Mouse (Mus musculus): Measurements from ENCODE around the gene Btnl10. TPM values are rescaled to one million over a fixed set of nuclear protein-coding genes. Genes with fewer than 3 reads are reported as not detected.

Gene Btnl10
- total RNA-seq, 1 experiment from 2014 or later, result not detected

GRCm38 (mm10) chr11:58954420-58955142 is 36.9 kb downstream of the Btnl10 start, which contains the start of the genes Hist3h2a and Trim17:
TSS of gene Hist3h2a (plus strand) at chr11:58954685.
TSS of gene Trim17 (plus strand) at chr11:58954685.
- peak; percentile 85 for ATAC-seq (replicated peaks; ENCODE audit: insufficient number of reproducible peaks, low FRiP score, low TSS enrichment, poor library complexity, severe bottlenecking)

DNA sequence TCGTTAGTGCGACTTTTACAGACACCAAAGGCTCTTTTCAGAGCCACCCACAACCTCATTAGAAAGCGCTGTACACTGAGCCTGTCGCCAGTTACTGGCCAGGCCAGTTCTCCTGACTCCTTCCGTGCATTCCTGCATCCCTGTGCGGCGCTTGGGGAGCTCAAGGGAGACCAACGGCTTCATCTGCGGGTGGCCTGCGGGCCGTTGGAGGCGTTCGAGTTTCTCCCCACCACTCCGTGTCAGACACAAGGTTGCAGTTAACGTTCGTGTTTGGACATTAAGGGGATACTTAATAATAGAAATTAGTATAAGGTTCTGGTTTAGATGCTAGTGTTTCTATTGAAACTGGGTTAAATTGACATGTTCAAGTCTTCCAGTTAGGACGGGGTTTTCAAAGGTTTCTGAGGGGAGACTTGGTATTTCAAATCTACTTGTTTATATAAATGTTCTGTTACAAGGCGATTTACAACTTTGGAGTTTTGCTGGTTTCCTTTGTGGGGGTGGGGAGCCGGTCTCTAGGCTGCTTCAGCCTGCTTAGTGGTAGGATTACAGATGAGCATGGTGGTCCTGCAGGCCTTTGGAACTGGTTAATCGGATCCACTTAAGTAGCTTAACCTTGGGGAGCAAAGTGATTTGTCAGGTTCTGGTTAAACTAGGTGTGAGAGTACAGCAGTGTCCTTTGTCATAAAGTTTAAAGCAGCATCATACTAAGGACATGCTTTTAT is 37.6 kb downstream of the Btnl10 start:
- 0 out of 2 replicates have a peak, but pooled peaks have one; percentile 14 for ATAC-seq (replicated peaks; ENCODE audit: insufficient number of reproducible peaks, low FRiP score, low TSS enrichment, poor library complexity, severe bottlenecking)

DNA sequence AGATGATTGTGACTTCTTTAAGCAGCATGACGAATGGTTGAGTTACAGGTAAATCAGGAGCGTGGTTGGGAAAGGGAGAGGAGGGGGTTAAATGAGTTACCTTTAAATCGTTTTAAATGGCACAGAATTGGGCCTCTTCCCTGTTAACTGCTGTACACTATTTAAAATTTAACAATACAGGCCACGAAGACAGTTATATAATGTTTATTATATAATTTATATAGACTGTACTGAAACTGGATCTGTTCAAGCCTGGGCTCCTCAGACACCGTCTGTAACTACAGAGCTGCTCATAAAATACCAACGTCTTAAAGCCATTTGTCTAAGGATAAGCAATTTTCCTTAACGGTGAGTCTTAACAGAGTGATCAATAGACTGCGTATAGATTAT is 38.2 kb downstream of the Btnl10 start:
- no peak for ATAC-seq (replicated peaks; ENCODE audit: insufficient number of reproducible peaks, low FRiP score, low TSS enrichment, poor library complexity, severe bottlenecking)

- no peak for ATAC-seq (replicated peaks; ENCODE audit: insufficient number of reproducible peaks, low FRiP score, low TSS enrichment, poor library complexity, severe bottlenecking)
Measured at GRCm38 (mm10) chr11:58957226-58957914, 39.7 kb downstream of the Btnl10 start.

GRCm38 (mm10) chr11:58958536-58958935 is 40.8 kb downstream of the Btnl10 start:
- ATAC-seq (replicated peaks; ENCODE audit: insufficient number of reproducible peaks, low FRiP score, low TSS enrichment, poor library complexity, severe bottlenecking), result no peak

- ATAC-seq (replicated peaks; ENCODE audit: insufficient number of reproducible peaks, low FRiP score, low TSS enrichment, poor library complexity, severe bottlenecking), result peak; percentile 21; the same call in 1 of the 2 replicates
Measured at GRCm38 (mm10) chr11:58959186-58959825, 41.6 kb downstream of the Btnl10 start.

DNA sequence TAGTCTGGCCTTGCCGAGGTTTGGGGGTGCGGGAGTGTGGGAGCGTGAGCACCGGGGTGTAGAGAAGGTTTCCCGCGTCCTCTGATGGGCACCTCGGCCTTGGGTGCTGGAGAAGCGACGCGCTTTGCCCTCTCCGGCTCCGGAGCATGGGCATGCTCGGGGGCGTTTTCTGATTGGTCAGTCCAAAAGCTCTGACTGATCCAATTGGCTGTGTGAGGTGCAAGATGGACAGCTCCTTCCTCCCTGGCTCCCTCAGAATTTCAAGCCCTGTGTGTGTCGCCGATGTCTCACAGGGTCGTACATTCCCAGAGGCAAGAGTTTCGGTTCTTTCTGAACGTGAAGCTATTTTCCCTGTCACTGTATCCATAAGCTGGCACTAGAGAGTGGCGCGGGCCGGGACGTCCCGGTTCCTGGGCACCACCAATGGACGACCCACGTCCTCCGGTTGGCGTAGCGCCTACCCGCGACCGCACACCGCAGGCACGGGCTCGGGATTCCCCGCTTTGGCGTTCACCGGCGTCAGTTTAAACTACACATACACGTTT is 42.3 kb downstream of the Btnl10 start:
- ATAC-seq (replicated peaks; ENCODE audit: insufficient number of reproducible peaks, low FRiP score, low TSS enrichment, poor library complexity, severe bottlenecking), result peak; percentile 82

- ATAC-seq (replicated peaks; ENCODE audit: insufficient number of reproducible peaks, low FRiP score, low TSS enrichment, poor library complexity, severe bottlenecking), result no peak
Measured at GRCm38 (mm10) chr11:58961364-58962177, 43.9 kb downstream of the Btnl10 start.

DNA sequence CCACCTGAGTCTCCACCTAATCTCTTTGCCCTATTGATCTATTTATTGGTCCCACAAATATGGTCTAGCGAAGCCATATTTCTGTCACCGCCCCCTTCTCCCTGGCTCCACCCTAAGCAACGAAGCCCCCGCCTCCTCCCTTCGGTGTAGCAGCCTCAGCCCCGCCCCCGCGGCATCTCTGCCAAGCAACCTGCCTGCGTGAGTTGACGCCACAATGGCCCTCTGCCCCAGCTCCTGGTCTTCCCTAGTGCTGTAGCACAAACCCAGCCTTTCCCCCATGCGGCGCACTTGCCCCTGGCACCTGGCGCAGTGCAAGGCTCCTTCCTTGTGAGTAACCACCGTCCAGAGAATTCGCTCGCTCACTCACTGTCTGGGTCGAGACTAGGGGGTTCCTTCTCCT is 45.8 kb downstream of the Btnl10 start:
- ATAC-seq (replicated peaks; ENCODE audit: insufficient number of reproducible peaks, low FRiP score, low TSS enrichment, poor library complexity, severe bottlenecking), result no peak

DNA sequence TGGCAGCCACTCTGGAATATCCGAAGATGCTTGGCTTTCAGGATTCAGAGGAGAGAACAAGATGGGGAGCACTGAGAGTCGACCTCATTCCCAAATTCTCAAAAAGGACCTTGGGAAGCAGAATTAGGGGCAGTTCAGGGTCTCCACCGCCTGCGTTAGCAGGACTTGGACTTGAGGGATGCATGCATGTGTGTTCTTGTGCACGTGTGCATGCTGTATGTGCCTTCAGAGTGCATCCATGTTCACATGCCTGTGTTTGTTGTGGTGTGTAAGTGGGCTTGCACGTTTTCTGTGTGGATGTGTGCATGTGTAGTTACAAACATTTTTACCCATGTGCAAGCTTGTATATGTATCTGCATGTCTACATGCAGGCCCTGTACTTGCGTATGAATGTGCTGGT is 46.5 kb downstream of the Btnl10 start:
- ATAC-seq (replicated peaks; ENCODE audit: insufficient number of reproducible peaks, low FRiP score, low TSS enrichment, poor library complexity, severe bottlenecking), result no peak

GRCm38 (mm10) chr11:58965001-58965760 is 47.5 kb downstream of the Btnl10 start:
- no peak for ATAC-seq (replicated peaks; ENCODE audit: insufficient number of reproducible peaks, low FRiP score, low TSS enrichment, poor library complexity, severe bottlenecking)

DNA sequence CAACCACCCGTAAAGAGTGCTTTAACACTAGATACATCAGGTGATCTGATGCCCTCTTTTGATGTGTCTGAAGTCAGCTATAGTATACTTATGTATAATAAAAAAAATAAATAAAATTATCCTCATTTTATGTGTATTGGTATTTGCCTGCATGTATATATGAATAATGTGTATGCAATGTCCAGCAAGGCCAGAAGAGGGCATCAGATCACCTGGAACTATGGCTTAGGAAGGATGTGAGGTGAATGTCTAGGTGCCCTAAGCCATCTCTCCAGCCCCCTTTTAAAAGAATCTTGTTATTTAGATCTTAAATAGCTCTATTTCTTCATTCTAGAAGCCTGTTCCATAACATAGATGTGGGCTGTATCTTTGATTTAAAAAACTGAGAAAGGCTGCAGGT is 49.6 kb downstream of the Btnl10 start:
- no peak for ATAC-seq (replicated peaks; ENCODE audit: insufficient number of reproducible peaks, low FRiP score, low TSS enrichment, poor library complexity, severe bottlenecking)

GRCm38 (mm10) chr11:58968551-58968950 is 50.8 kb downstream of the Btnl10 start:
- 0 out of 2 replicates have a peak, but pooled peaks have one; percentile 11 for ATAC-seq (replicated peaks; ENCODE audit: insufficient number of reproducible peaks, low FRiP score, low TSS enrichment, poor library complexity, severe bottlenecking)

DNA sequence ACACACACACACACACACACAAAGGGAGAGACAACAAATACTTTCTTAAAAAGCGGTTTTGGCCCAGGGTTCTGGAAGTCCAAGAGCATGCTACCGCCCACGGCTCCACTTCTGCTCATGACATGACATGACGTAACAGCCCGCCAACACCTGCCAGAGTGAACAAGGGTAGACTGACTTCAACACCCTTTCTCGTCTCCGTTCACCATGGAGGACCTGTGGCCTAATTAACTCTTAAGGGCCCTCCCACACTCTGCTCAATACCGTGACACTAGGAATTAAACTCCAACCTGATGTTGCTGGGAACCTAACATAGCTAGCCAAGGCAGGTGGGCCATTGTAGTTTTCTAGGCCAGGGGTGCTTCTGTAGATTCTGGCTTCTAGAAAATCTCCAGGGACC is 51.3 kb downstream of the Btnl10 start:
- no peak for ATAC-seq (replicated peaks; ENCODE audit: insufficient number of reproducible peaks, low FRiP score, low TSS enrichment, poor library complexity, severe bottlenecking)

GRCm38 (mm10) chr11:58969659-58970058 is 52.0 kb downstream of the Btnl10 start:
- no peak for ATAC-seq (replicated peaks; ENCODE audit: insufficient number of reproducible peaks, low FRiP score, low TSS enrichment, poor library complexity, severe bottlenecking)

DNA sequence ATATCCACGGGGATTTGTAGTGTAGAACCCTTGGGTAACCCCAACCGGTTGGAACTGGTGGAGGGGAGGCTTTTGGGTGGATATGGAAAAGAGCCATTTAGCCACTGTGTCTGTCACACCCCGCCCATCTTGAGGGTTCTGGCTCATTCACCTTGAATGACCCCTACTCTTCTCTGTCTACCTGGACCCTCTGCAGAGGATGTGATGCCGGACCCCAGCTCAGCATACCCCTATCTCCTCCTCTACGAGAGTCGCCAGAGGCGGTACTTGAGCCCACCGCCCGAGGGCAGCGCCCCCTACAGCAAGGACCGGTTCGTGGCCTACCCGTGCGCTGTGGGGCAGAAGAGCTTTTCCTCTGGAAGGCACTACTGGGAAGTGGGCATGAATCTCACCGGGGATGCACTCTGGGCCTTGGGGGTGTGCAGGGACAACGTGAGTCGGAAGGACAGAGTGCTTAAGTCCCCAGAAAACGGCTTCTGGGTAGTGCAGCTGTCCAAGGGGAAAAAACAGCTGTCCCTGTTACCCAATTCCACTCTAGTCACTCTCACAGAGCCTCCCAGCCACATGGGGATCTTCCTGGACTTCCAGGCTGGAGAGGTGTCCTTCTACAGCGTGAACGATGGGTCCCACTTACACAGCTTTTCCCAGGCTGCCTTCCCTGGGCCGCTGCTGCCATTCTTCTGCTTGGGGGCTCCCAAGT is 53.3 kb downstream of the Btnl10 start:
- no peak for ATAC-seq (replicated peaks; ENCODE audit: insufficient number of reproducible peaks, low FRiP score, low TSS enrichment, poor library complexity, severe bottlenecking)

DNA sequence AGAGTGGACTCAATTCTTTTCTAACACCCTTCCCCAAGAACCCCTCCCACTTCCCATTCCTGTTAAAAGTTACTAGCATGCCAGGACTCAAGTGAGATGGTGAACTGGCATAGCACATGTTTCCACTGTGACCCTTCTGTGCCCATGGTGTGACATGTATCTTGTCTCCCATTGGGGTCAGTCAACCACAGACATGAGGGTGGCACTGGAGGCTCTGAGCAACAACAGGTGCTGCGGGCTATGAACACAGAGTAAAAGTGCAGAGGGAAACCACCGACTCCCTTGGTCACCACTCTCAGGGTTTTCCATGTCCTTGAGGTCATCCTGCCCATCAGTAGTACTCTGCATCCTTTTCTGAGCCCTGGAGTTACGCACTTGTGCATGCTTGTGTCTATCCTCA is 54.1 kb downstream of the Btnl10 start:
- no peak for ATAC-seq (replicated peaks; ENCODE audit: insufficient number of reproducible peaks, low FRiP score, low TSS enrichment, poor library complexity, severe bottlenecking)
